Mouse (Mus musculus): ENCODE results near the gene Dnhd1. TPM values are rescaled to one million over a fixed set of nuclear protein-coding genes. Genes with fewer than 3 reads are reported as not detected.
A peak's percentile ranks its signal among the peaks of the same experiment; 100 is the strongest.

Dnhd1 gene
- polyA plus RNA-seq, 1 experiment from 2014 or later: 1.8 TPM

DNA sequence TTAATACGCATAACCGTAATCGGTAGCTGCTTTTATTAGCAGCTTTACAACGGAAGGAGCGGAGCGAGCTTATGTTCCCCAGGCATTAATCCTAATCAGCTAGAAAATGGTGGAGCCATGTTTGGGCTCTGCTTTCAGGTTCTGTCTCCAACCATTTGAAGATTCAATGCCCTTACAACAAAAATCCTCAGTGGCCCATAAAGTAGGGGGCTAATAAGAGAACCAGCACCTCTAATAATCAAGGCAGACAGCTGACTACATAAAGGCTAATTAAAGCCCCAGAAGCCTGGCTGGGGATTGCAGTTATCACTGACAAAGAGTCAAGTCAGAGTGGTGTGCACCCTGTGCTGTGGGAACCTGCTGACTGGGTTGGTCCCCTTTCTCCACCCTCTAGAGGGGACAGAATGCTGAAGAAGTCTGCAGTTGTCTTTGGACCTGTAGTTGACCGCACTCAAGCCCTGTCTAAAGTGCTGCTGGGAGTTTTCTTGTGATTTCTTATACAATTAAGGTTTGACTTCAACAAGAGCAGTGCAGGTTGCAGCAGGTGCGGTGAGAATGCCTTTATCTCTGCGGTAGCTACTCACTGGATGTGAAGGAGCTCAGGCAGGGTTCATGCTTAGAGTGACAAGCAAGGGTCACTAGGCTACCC, 16.2 kb upstream of the Dnhd1 start:
- ATAC-seq (replicated peaks; ENCODE audit: low FRiP score, low TSS enrichment, low read depth): no peak
- Histone ChIP-seq H3K4me1 (replicated peaks; ENCODE audit: control insufficient read depth, insufficient read depth, low read length) (peaks cover 15% of the 10 kb centered on the region), H3K4me2 (ENCODE audit: low read length) (peak overlapping the region; percentile 74), H3K9me3 (ENCODE audit: control insufficient read depth, low read length) (no peaks in the 10 kb centered on the region), H3K9ac (ENCODE audit: low read length) (no peak overlapping the region), H3K36me3 (ENCODE audit: control insufficient read depth, insufficient read depth, low read length) (peaks cover 32% of the 10 kb centered on the region), H3K27me3 (replicated peaks; ENCODE audit: control insufficient read depth, insufficient read depth, low read length) (no peaks in the 10 kb centered on the region), H3K4me3 (ENCODE audit: low read depth, low read length) (peak overlapping the region; percentile 80; the same call in 1 of the 2 replicates), H3K27ac (ENCODE audit: low read depth) (no peak overlapping the region)
- WGBS: 52% methylated on average over 9 of the region's 9 CpGs
- no peak for DNase-seq (ENCODE audit: low spot score)

DNA sequence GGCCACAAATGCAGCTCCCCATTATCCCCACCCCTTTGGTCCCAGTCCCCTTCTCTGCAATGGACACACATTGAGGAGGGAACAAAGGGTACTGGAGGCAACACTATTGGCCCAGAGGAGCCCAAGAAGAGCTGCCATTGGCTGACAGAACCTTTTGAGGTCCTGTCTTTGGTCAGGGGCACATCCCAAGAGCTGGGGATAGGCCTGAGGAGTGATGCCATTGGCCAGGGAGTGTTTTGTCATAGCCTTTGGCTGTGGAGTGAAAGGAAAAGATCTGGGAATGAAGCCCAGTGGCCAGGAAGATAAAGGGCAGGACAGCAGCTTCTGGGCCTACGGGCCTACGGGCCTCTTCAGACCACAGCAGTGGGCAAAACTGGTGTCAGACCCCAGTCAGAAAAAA, 14.9 kb upstream of the Dnhd1 start:
- peaks cover 32% of the 10 kb centered on the region for H3K36me3 ChIP-seq (ENCODE audit: control insufficient read depth, insufficient read depth, low read length)
- no peaks in the 10 kb centered on the region for H3K9me3 ChIP-seq (ENCODE audit: control insufficient read depth, low read length)
- ATAC-seq (replicated peaks; ENCODE audit: low FRiP score, low TSS enrichment, low read depth) (no peak), DNase-seq (ENCODE audit: low spot score) (no peak)
- no peaks in the 10 kb centered on the region for H3K27me3 ChIP-seq (replicated peaks; ENCODE audit: control insufficient read depth, insufficient read depth, low read length)
- H3K9ac ChIP-seq (ENCODE audit: low read length): no peak overlapping the region
- no peak overlapping the region for H3K27ac ChIP-seq (ENCODE audit: low read depth)
- H3K4me2 ChIP-seq (ENCODE audit: low read length): no peak overlapping the region
- no peak overlapping the region for H3K4me3 ChIP-seq (ENCODE audit: low read depth, low read length)
- 96% methylated on average over 2 of the region's 2 CpGs for WGBS
- H3K4me1 ChIP-seq (replicated peaks; ENCODE audit: control insufficient read depth, insufficient read depth, low read length): peaks cover 14% of the 10 kb centered on the region

DNA sequence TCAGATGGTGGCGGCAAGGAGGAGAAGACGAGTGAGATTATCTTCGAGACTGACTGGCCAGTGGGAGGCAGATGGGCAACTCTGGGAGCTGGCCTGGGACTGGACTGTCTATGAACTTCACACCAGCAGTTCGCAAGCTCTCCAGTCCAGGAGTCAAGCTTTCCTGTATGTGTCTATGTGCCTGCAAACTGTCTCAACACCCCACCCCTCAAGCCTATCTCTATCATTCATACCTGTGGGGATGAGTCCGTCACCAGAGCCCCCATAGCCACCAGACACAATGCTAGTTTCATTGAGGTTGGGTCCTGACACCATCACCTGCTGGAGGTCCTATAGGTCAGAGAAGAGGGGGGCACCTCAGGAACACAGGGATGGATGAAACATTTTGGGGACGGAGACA, 11.9 kb upstream of the Dnhd1 start:
- H3K36me3 ChIP-seq (ENCODE audit: control insufficient read depth, insufficient read depth, low read length): peaks cover 43% of the 10 kb centered on the region
- no peak overlapping the region for H3K9ac ChIP-seq (ENCODE audit: low read length)
- no peaks in the 10 kb centered on the region for H3K9me3 ChIP-seq (ENCODE audit: control insufficient read depth, low read length)
- H3K4me2 ChIP-seq (ENCODE audit: low read length): peak overlapping the region; percentile 79; the same call in 1 of the 2 replicates
- no peak for ATAC-seq (replicated peaks; ENCODE audit: low FRiP score, low TSS enrichment, low read depth)
- H3K4me1 ChIP-seq (replicated peaks; ENCODE audit: control insufficient read depth, insufficient read depth, low read length): peaks cover 25% of the 10 kb centered on the region
- H3K4me3 ChIP-seq (ENCODE audit: low read depth, low read length): no peak overlapping the region
- H3K27me3 ChIP-seq (replicated peaks; ENCODE audit: control insufficient read depth, insufficient read depth, low read length): no peaks in the 10 kb centered on the region
- H3K27ac ChIP-seq (ENCODE audit: low read depth): no peak overlapping the region
- WGBS: 87% methylated on average over 6 of the region's 6 CpGs
- no peak for DNase-seq (ENCODE audit: low spot score)

DNA sequence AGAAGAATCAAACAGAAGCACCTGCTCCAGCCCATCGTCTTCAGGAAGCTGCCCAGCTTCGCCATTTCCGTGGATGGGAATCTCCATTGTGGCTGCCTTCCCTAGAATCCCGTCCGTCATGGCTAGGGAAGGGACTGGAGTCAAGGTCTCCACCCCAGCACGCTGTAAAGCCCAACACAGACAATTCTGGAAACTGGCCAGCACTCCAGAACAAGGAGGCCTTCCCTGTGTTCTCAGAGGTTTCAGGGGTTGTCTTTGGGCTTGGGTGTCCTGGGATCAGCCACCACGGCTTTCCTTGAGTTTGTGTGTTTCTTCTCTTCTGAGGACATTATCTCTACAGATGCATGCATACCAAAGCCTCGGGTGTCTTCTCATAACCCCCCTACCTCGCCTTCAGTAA, 11.3 kb upstream of the Dnhd1 start:
- Histone ChIP-seq H3K27me3 (replicated peaks; ENCODE audit: control insufficient read depth, insufficient read depth, low read length) (no peaks in the 10 kb centered on the region), H3K36me3 (ENCODE audit: control insufficient read depth, insufficient read depth, low read length) (peaks cover 46% of the 10 kb centered on the region), H3K9me3 (ENCODE audit: control insufficient read depth, low read length) (no peaks in the 10 kb centered on the region), H3K27ac (ENCODE audit: low read depth) (no peak overlapping the region), H3K4me2 (ENCODE audit: low read length) (peak overlapping the region; percentile 79), H3K9ac (ENCODE audit: low read length) (peak overlapping the region; percentile 76), H3K4me3 (ENCODE audit: low read depth, low read length) (peak overlapping the region; percentile 80), H3K4me1 (replicated peaks; ENCODE audit: control insufficient read depth, insufficient read depth, low read length) (peaks cover 20% of the 10 kb centered on the region)
- WGBS: 67% methylated on average over 9 of the region's 9 CpGs
- DNase-seq (ENCODE audit: low spot score) (no peak), ATAC-seq (replicated peaks; ENCODE audit: low FRiP score, low TSS enrichment, low read depth) (no peak)

DNA sequence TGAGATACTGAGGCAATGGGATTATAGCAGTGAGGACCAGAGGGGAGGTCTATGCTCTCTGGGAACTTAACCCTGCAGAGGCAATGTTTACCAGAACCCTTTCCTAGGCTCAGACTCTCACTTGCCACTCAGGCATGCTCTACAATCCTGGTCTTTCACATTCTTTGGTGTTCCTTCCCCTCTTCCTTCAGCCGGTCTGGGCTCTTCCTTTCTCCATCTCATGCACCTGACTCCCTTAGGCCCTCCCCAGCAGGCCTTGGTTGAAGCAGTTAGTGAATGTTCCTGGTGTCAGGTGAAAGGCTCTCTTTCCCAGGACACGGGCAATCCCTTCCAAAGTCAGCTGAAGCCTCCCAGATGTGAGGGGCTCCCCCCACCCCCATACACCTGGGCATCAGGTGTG, 10.9 kb upstream of the Dnhd1 start, which contains the start of gene Timm10b:
Gene Timm10b (plus strand): TSS at position 301 of the 400 bp plus-strand sequence.
- DNase-seq (ENCODE audit: low spot score) (no peak), ATAC-seq (replicated peaks; ENCODE audit: low FRiP score, low TSS enrichment, low read depth) (no peak; the same call in 1 of the 2 replicates)
- Histone ChIP-seq H3K9me3 (ENCODE audit: control insufficient read depth, low read length) (no peaks in the 10 kb centered on the region), H3K9ac (ENCODE audit: low read length) (peak within 1 kb of the TSS; percentile 76), H3K27ac (ENCODE audit: low read depth) (peak within 1 kb of the TSS; percentile 86), H3K4me1 (replicated peaks; ENCODE audit: control insufficient read depth, insufficient read depth, low read length) (peaks cover 20% of the 10 kb centered on the region), H3K36me3 (ENCODE audit: control insufficient read depth, insufficient read depth, low read length) (peaks cover 46% of the 10 kb centered on the region), H3K4me3 (ENCODE audit: low read depth, low read length) (peak within 1 kb of the TSS; percentile 80), H3K4me2 (ENCODE audit: low read length) (peak within 1 kb of the TSS; percentile 98), H3K27me3 (replicated peaks; ENCODE audit: control insufficient read depth, insufficient read depth, low read length) (no peaks in the 10 kb centered on the region)
- 2% methylated on average over 2 of the region's 2 CpGs for WGBS

DNA sequence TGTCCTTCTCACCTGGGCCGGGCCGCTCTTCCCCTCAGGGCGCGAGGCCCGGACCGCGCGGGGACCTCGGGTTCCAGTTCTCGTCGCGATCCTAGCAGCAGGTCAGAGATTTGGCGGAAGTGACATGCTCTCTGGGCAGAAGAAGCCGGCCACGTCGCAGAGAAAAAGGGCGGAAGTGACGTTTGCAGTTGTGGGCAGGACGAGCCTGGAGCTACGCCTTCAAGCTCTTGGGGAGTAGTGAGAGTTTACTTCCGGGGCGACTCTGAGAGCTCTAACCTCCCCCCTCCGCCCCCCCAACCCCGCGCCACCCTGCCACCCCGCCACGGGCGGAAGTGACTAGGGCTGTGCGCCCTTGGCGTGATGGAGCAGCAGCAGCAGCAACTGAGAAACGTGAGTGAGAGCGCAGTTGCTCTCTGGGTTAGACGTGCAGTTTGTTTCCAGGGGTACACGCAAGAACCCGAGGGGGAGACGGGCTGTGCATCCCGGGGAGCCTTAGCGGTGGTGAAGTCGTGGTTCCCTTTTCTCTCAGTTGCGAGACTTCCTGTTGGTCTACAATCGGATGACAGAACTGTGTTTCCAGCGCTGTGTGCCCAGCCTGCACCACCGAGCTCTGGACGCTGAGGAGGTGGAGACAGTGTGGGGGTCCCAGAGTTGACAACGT, 10.3 kb upstream of the Dnhd1 start, which contains the start of the genes Arfip2 and Gm45799:
Gene Arfip2 (minus strand): TSS at position 184 of the 661 bp plus-strand sequence.
Gene Gm45799 (plus strand): TSS at position 320 of the 661 bp plus-strand sequence.
- Histone ChIP-seq H3K9me3 (ENCODE audit: control insufficient read depth, low read length) (no peaks in the 10 kb centered on the region), H3K27ac (ENCODE audit: low read depth) (peak within 1 kb of the TSS; percentile 86), H3K27me3 (replicated peaks; ENCODE audit: control insufficient read depth, insufficient read depth, low read length) (no peaks in the 10 kb centered on the region), H3K9ac (ENCODE audit: low read length) (peak within 1 kb of the TSS; percentile 76), H3K4me1 (replicated peaks; ENCODE audit: control insufficient read depth, insufficient read depth, low read length) (peaks cover 20% of the 10 kb centered on the region), H3K4me3 (ENCODE audit: low read depth, low read length) (peak within 1 kb of the TSS; percentile 80), H3K36me3 (ENCODE audit: control insufficient read depth, insufficient read depth, low read length) (peaks cover 46% of the 10 kb centered on the region), H3K4me2 (ENCODE audit: low read length) (peak within 1 kb of the TSS; percentile 98)
- under 1% methylated on average over 44 of the region's 45 CpGs for WGBS
- DNase-seq (ENCODE audit: low spot score): peak; percentile 97
- ATAC-seq (replicated peaks; ENCODE audit: low FRiP score, low TSS enrichment, low read depth): peak; percentile 95

DNA sequence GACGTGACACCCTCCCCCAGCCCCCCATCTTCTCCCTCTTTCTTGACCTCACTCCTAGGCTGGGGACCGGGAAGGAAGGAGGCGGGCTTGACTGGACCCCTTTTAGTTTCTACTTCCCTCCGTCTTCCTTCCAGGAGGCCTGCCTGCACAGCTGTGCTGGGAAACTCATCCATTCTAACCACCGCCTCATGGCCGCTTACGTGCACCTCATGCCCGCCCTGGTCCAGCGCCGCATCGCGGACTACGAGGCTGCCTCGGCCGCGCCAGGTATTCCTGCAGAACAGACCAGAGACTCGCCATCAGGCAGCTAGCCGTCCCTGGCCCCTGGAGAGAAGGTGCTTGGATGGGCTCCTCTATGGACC, 9.8 kb upstream of the Dnhd1 start:
- H3K4me2 ChIP-seq (ENCODE audit: low read length): peak overlapping the region; percentile 98
- no peaks in the 10 kb centered on the region for H3K9me3 ChIP-seq (ENCODE audit: control insufficient read depth, low read length)
- DNase-seq (ENCODE audit: low spot score) (peak; percentile 68), ATAC-seq (replicated peaks; ENCODE audit: low FRiP score, low TSS enrichment, low read depth) (no peak)
- H3K27ac ChIP-seq (ENCODE audit: low read depth): peak overlapping the region; percentile 86
- peaks cover 20% of the 10 kb centered on the region for H3K4me1 ChIP-seq (replicated peaks; ENCODE audit: control insufficient read depth, insufficient read depth, low read length)
- H3K9ac ChIP-seq (ENCODE audit: low read length): peak overlapping the region; percentile 70
- peaks cover 43% of the 10 kb centered on the region for H3K36me3 ChIP-seq (ENCODE audit: control insufficient read depth, insufficient read depth, low read length)
- peak overlapping the region; percentile 80 for H3K4me3 ChIP-seq (ENCODE audit: low read depth, low read length)
- H3K27me3 ChIP-seq (replicated peaks; ENCODE audit: control insufficient read depth, insufficient read depth, low read length): no peaks in the 10 kb centered on the region
- WGBS: 1% methylated on average over 18 of the region's 18 CpGs

DNA sequence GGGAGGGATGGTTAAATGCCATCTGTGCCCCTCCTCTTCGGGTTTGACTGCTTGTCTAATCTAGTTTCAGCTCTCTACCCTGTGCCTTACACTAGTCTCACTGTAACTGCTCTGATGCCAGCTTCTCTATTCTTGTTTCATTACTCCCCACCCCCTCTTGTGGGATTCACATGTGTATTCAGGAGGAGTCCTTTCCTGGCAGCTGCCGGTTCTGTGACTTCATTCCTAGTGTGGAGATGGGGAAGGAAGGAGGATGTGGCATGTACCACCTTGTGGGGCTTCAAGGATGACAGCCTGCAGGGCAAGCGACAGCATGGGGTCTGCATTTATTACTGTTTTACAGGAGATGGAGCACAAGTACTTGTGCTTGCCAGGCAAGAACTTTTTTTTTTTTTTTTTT, 8.7 kb upstream of the Dnhd1 start:
- ATAC-seq (replicated peaks; ENCODE audit: low FRiP score, low TSS enrichment, low read depth): no peak
- no peak for DNase-seq (ENCODE audit: low spot score)
- H3K9ac ChIP-seq (ENCODE audit: low read length): no peak overlapping the region
- H3K27me3 ChIP-seq (replicated peaks; ENCODE audit: control insufficient read depth, insufficient read depth, low read length): no peaks in the 10 kb centered on the region
- peaks cover 32% of the 10 kb centered on the region for H3K36me3 ChIP-seq (ENCODE audit: control insufficient read depth, insufficient read depth, low read length)
- H3K4me3 ChIP-seq (ENCODE audit: low read depth, low read length): no peak overlapping the region
- H3K4me1 ChIP-seq (replicated peaks; ENCODE audit: control insufficient read depth, insufficient read depth, low read length): peaks cover 20% of the 10 kb centered on the region
- 76% methylated on average over 3 of the region's 3 CpGs for WGBS
- no peaks in the 10 kb centered on the region for H3K9me3 ChIP-seq (ENCODE audit: control insufficient read depth, low read length)
- no peak overlapping the region for H3K27ac ChIP-seq (ENCODE audit: low read depth)
- H3K4me2 ChIP-seq (ENCODE audit: low read length): peak overlapping the region; percentile 98; the same call in 1 of the 2 replicates

Data from intestine, embryonic 14.5 days (tissue).